ENCODE assay signal across 8 mouse cellular contexts in genomic region chr1:185284740-185285139, GRCm38 (mm10). TPM values are rescaled to one million over a fixed set of nuclear protein-coding genes. Genes with fewer than 3 reads are reported as not detected.
DNase-seq lines count a peak whose midpoint lies in the region; ATAC-seq and TF ChIP-seq lines count a peak whose summit lies in the region.

No protein-coding gene starts in this region.

- H3K9ac ChIP-seq in limb, embryonic 14.5 days (ENCODE audit: low read depth, low read length, severe bottlenecking): no peak overlapping the region

- DNase-seq in limb, embryonic 14.5 days (ENCODE audit: low spot score): peak; percentile 75
- DNase-seq in limb, embryonic 10.5 days (ENCODE audit: low spot score): no peak
- peak; percentile 90 for DNase-seq in adrenal gland, postnatal 10 days
- DNase-seq in cerebellum, postnatal 36 days: peak; percentile 67 to 85
- DNase-seq in heart, postnatal 4 days: peak; percentile 83
- peak; percentile 35 for DNase-seq in skeletal muscle tissue, adult 2 months (ENCODE audit: low read depth, low spot score)
- DNase-seq in thymus, adult 18-20 months: no peak
- DNase-seq in urinary bladder, adult 2 months (ENCODE audit: low spot score): no peak

- no peaks in the 10 kb centered on the region for H3K27me3 ChIP-seq in limb, embryonic 14.5 days (ENCODE audit: control insufficient read depth, insufficient read depth, low read length)
- H3K27me3 ChIP-seq in limb, embryonic 10.5 days (ENCODE audit: low read depth, poor library complexity, severe bottlenecking): no peaks in the 10 kb centered on the region

- H3K4me1 ChIP-seq in limb, embryonic 14.5 days (ENCODE audit: control insufficient read depth, insufficient read depth, low read length): peaks cover 2% of the 10 kb centered on the region; the same call in 1 of the 2 replicates
- H3K4me1 ChIP-seq in limb, embryonic 10.5 days: no peaks in the 10 kb centered on the region

- no peak overlapping the region for H3K4me2 ChIP-seq in limb, embryonic 14.5 days (replicated peaks; ENCODE audit: low read depth, low read length, severe bottlenecking)

- no peak overlapping the region for H3K4me3 ChIP-seq in limb, embryonic 14.5 days (replicated peaks; ENCODE audit: low read length)
- H3K4me3 ChIP-seq in limb, embryonic 10.5 days: no peak overlapping the region

- 62% methylated on average over 4 of the region's 4 CpGs for WGBS in limb, embryonic 14.5 days
- WGBS in limb, embryonic 10.5 days: 92% methylated on average over 4 of the region's 4 CpGs

- H3K9me3 ChIP-seq in limb, embryonic 14.5 days (ENCODE audit: control insufficient read depth, low read length): no peaks in the 10 kb centered on the region
- H3K9me3 ChIP-seq in limb, embryonic 10.5 days (replicated peaks): no peaks in the 10 kb centered on the region

- no peak overlapping the region for H3K27ac ChIP-seq in limb, embryonic 14.5 days (replicated peaks; ENCODE audit: low read depth, low read length)
- no peak overlapping the region for H3K27ac ChIP-seq in limb, embryonic 10.5 days

- no peak for ATAC-seq in limb, embryonic 14.5 days (ENCODE audit: low FRiP score, low read depth)

- no peak for TF ChIP-seq POLR2A in limb, embryonic 14.5 days (IDR thresholded peaks at IDR 0.05; ENCODE audit: borderline replicate concordance, extremely low read depth, insufficient read depth, insufficient read length)

- peaks cover 85% of the 10 kb centered on the region for H3K36me3 ChIP-seq in limb, embryonic 14.5 days (ENCODE audit: control insufficient read depth, insufficient read depth, low read length)
- peaks cover 80% of the 10 kb centered on the region for H3K36me3 ChIP-seq in limb, embryonic 10.5 days

RNA-seq across cellular contexts. Expression of gene Iars2, which starts 44.5 kb away (rescaled TPM):
- polyA plus RNA-seq in limb, embryonic 14.5 days (2012; rRNA removed): 23.6 and 26.7 TPM in 2 replicates
- 29.0 and 33.4 TPM in 2 replicates for polyA plus RNA-seq in limb, embryonic 14.5 days (2014; fragmentation: Nextera tagmentation; extraction: Ambion mirVana)
- polyA plus RNA-seq in limb, embryonic 10.5 days (2016; fragmentation: Nextera tagmentation; extraction: Ambion mirVana): 27.8 and 28.0 TPM in 2 replicates
- total RNA-seq in adrenal gland, postnatal 10 days (2021): 100 to 1,000 TPM; 103 to 111 TPM
- 10 to 100 TPM; 71.5 to 73.4 TPM for total RNA-seq in heart, postnatal 4 days (2021)
- polyA plus RNA-seq in urinary bladder, adult 2 months (2012; rRNA removed): 34.0 and 34.3 TPM in 2 replicates

RNA-seq across cellular contexts. Expression of gene Bpnt1, which starts 47.2 kb away (rescaled TPM):
- polyA plus RNA-seq in limb, embryonic 14.5 days (2012; rRNA removed): 27.0 and 30.1 TPM in 2 replicates
- polyA plus RNA-seq in limb, embryonic 14.5 days (2014; fragmentation: Nextera tagmentation; extraction: Ambion mirVana): 8.8 and 11.6 TPM in 2 replicates
- 30.6 and 38.7 TPM in 2 replicates for polyA plus RNA-seq in limb, embryonic 10.5 days (2016; fragmentation: Nextera tagmentation; extraction: Ambion mirVana)
- total RNA-seq in adrenal gland, postnatal 10 days (2021): 10 to 100 TPM; 64.5 to 71.2 TPM
- 10 to 100 TPM; 27.8 to 29.8 TPM for total RNA-seq in heart, postnatal 4 days (2021)
- polyA plus RNA-seq in urinary bladder, adult 2 months (2012; rRNA removed): 50.8 and 51.1 TPM in 2 replicates

Comparison
In these comparisons a context has a peak if more than half of its experiments do, and no peak if none do; other contexts are left out.
1. DNase-seq: peak in limb, embryonic 14.5 days (single experiment), adrenal gland, postnatal 10 days (single experiment), cerebellum, postnatal 36 days (2 of 2), heart, postnatal 4 days (single experiment) and skeletal muscle tissue, adult 2 months (single experiment); none in limb, embryonic 10.5 days (single experiment), thymus, adult 18-20 months (0 of 2) and urinary bladder, adult 2 months (single experiment).